17 mouse cellular contexts compared by ENCODE assay signal in genomic region chr14:119776261-119776660, GRCm38 (mm10).
"Had no signal": no experiment of that assay in that cellular context is flagged by ENCODE, and none has a peak within 500 bp of the region (broad histone marks: within the 10 kb centered on the region; RNA-seq: fewer than 3 reads in every experiment).

No protein-coding gene starts in this region.

- H3K9ac ChIP-seq: limb, embryonic 12.5 days; limb, embryonic 15.5 days; liver, embryonic 12.5 days; liver, embryonic 15.5 days had no signal

- ATAC-seq: liver, embryonic 12.5 days had no signal

- DNase-seq: kidney, postnatal 25 days; layer of hippocampus, adult 9-11 months; lung, adult 2 months; lung, postnatal 14 days; lung, postnatal 4 days; midbrain, embryonic 14.5 days; thymus, adult 2 months; thymus, postnatal 14 days; thymus, postnatal 4 days had no signal

- H3K9me3 ChIP-seq: limb, embryonic 12.5 days; limb, embryonic 15.5 days; liver, embryonic 12.5 days; liver, embryonic 15.5 days had no signal

- H3K4me2 ChIP-seq: limb, embryonic 12.5 days; limb, embryonic 15.5 days; liver, embryonic 12.5 days; liver, embryonic 15.5 days; midbrain, embryonic 11.5 days had no signal

- H3K4me3 ChIP-seq: layer of hippocampus, adult 2 months; limb, embryonic 12.5 days; limb, embryonic 15.5 days; liver, embryonic 12.5 days; liver, embryonic 15.5 days had no signal

- H3K4me1 ChIP-seq: limb, embryonic 12.5 days; limb, embryonic 15.5 days; liver, embryonic 12.5 days; liver, embryonic 15.5 days had no signal

- H3K27me3 ChIP-seq: limb, embryonic 12.5 days; limb, embryonic 15.5 days; liver, embryonic 12.5 days; liver, embryonic 15.5 days had no signal

- H3K27ac ChIP-seq: kidney, postnatal 0 days; layer of hippocampus, adult 2 months; limb, embryonic 12.5 days; limb, embryonic 15.5 days; liver, embryonic 12.5 days; liver, embryonic 15.5 days; stomach, postnatal 0 days had no signal

- H3K36me3 ChIP-seq: limb, embryonic 12.5 days; limb, embryonic 15.5 days; liver, embryonic 12.5 days; liver, embryonic 15.5 days had no signal
